Mouse (Mus musculus) cerebellum, adult 2 months (tissue): ENCODE data around the gene Il18bp.
A peak's percentile ranks its signal among the peaks of the same experiment; 100 is the strongest.

ENCODE experiments used
- CTCF ChIP-seq: fragments of 200-500 bp; IDR thresholded peaks from 2 replicates; pipeline ENCODE4 v1.5.1; 2011; ENCODE audit warnings: low read depth, mild to moderate bottlenecking, control low read depth, low read length, moderate library complexity, borderline replicate concordance; ENCODE audit not compliant: insufficient read depth
- POLR2A ChIP-seq: fragments of 200-500 bp; IDR thresholded peaks from 2 replicates; pipeline ENCODE4 v1.6.1; 2011; ENCODE audit warnings: low read length, control low read depth, borderline replicate concordance; ENCODE audit not compliant: insufficient read depth

DNA sequence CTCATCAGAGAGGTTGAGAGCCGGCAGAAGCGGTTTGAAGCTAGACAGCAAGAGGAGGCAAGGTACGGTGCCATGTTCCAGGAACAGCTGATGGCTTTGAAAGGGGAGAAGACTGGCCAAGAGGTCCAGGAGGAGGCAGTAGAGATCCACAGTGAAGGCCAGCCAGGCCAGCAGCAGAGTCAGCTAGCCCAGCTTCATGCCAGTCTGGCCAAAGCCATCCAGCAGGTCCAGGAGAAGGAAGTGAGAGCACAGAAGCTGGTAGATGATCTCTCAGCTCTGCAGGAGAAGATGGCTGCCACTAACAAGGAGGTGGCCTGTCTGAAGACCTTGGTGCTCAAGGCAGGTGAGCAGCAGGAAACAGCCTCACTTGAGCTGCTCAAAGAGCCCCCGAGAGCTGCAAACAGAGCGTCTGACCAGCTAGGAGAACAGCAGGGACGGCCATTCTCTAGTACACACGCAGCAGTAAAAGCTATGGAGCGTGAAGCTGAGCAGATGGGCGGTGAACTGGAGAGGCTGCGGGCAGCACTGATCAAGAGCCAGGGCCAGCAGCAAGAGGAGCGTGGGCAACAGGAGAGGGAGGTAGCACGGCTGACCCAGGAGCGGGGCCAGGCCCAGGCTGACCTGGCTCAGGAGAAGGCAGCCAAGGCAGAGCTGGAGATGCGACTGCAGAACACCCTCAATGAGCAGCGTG, 18.9 kb downstream of the Il18bp start:
- TF ChIP-seq CTCF: peak; percentile 49
- TF ChIP-seq POLR2A: no peak
